Mouse (Mus musculus) heart, adult 2 months (tissue): ENCODE data around the gene Rassf1. TPM values are rescaled to one million over a fixed set of nuclear protein-coding genes. Genes with fewer than 3 reads are reported as not detected.

Experiments used
- DNase-seq, 2 experiments: peaks; one replicate each; pipeline ENCODE4 v3.0.0; 2021
- H3K27ac ChIP-seq: fragments of 200-600 bp; 2 replicates; pipeline ENCODE4 v1.8.1; 2022
- H3K27me3 ChIP-seq: fragments of 200-500 bp; 2 replicates; pipeline ENCODE4 v1.6.1; 2012; ENCODE audit warnings: mild to moderate bottlenecking, low read length, inconsistent platforms, mixed read lengths; ENCODE audit not compliant: control insufficient read depth, insufficient read depth
- H3K36me3 ChIP-seq: fragments of 200-500 bp; 2 replicates; pipeline ENCODE4 v1.6.1; 2012; ENCODE audit warnings: low read length, inconsistent platforms; ENCODE audit not compliant: control insufficient read depth, insufficient read depth
- H3K4me1 ChIP-seq: fragments of 200-500 bp; 2 replicates; pipeline ENCODE4 v1.6.1; 2011; ENCODE audit warnings: low read length; ENCODE audit not compliant: control insufficient read depth, insufficient read depth
- H3K4me3 ChIP-seq: fragments of 200-600 bp; 2 replicates; pipeline ENCODE4 v1.8.1; 2022
- H3K79me2 ChIP-seq: fragments of 200-500 bp; replicated peaks from 2 replicates; pipeline ENCODE4 v1.6.1; 2012; ENCODE audit warnings: mild to moderate bottlenecking, inconsistent platforms, low read length, moderate library complexity, mixed read lengths; ENCODE audit not compliant: control insufficient read depth, insufficient read depth
- H3K9ac ChIP-seq: fragments of 200-500 bp; 2 replicates; pipeline ENCODE4 v1.6.1; 2012; ENCODE audit warnings: low read depth, mild to moderate bottlenecking, control low read depth, inconsistent platforms, low read length, mixed read lengths
- CTCF ChIP-seq: fragments of 200-600 bp; IDR thresholded peaks from 2 replicates; pipeline ENCODE4 v1.8.1; 2022; ENCODE audit warnings: antibody characterized with exemption, mild to moderate bottlenecking, moderate library complexity
- EP300 ChIP-seq: fragments of 200-500 bp; IDR thresholded peaks from 2 replicates; pipeline ENCODE4 v1.6.1; 2011; ENCODE audit warnings: low read depth, low read length, control low read depth; ENCODE audit not compliant: insufficient read depth
- POLR2A ChIP-seq: fragments of 200-500 bp; IDR thresholded peaks from 2 replicates; pipeline ENCODE4 v1.6.1; 2011; ENCODE audit warnings: mild to moderate bottlenecking, low read depth, low read length, control low read depth; ENCODE audit not compliant: insufficient read depth
- WGBS: fragments of 180-500 bp; shearing (Covaris S2); methylation state at CpG from one replicate; pipeline ENCODE4 v1.1.7; 2018; 5-methylcytosine and 5-hydroxymethylcytosine counted together
- intact Hi-C: fragments of 180-260 bp; cut with DNase I; formaldehyde crosslinking; loops from one replicate; pipeline ENCODE4 v1.15.1; 2025
- polyA plus RNA-seq: library from polyadenylated mRNA; depleted of rRNA; stranded (reverse); fragments of >200 nt; gene quantifications from 2 replicates; pipeline ENCODE4 v1.2.3, GENCODE M21; 2012
- total RNA-seq, 2 experiments: library from RNA; stranded (reverse); gene quantifications; 2 replicates each; pipeline ENCODE4 v1.2.3; 2021

The Rassf1 gene
- total and polyA plus RNA-seq, 3 experiments, result 12.6 to 15.5 (median 13.4) TPM

- WGBS, result 1% methylated on average over 33 of the region's 33 CpGs
- Histone ChIP-seq H3K9ac (peak overlapping the region; percentile 64), H3K4me1 (no peaks in the 10 kb centered on the region; the same call in 1 of the 2 replicates), H3K27me3 (no peaks in the 10 kb centered on the region), H3K36me3 (no peaks in the 10 kb centered on the region), H3K4me3 (peak overlapping the region; percentile 84), H3K27ac (peak overlapping the region; percentile 79), H3K79me2 (no peaks in the 10 kb centered on the region)
- intact Hi-C loops, result no loop called here
- no peak for TF ChIP-seq CTCF
- TF ChIP-seq EP300, result no peak
- TF ChIP-seq POLR2A, result no peak
- no peak for DNase-seq
Observed at GRCm38 (mm10) chr9:107587833-107588639, 36.7 kb downstream of the Rassf1 start.

GRCm38 (mm10) chr9:107590058-107590772 is 38.9 kb downstream of the Rassf1 start:
- WGBS, result 64% methylated on average over 25 of the region's 25 CpGs
- Histone ChIP-seq H3K36me3 (no peaks in the 10 kb centered on the region), H3K27me3 (no peaks in the 10 kb centered on the region), H3K79me2 (no peaks in the 10 kb centered on the region), H3K9ac (no peak overlapping the region), H3K27ac (peak overlapping the region; percentile 48; the same call in 1 of the 2 replicates), H3K4me1 (peaks cover 2% of the 10 kb centered on the region; the same call in 1 of the 2 replicates), H3K4me3 (no peak overlapping the region)
- intact Hi-C loops, result no loop called here
- TF ChIP-seq EP300 (no peak), CTCF (no peak), POLR2A (no peak)
- DNase-seq, result peak in 1 of 2 experiments; percentile 72

DNA sequence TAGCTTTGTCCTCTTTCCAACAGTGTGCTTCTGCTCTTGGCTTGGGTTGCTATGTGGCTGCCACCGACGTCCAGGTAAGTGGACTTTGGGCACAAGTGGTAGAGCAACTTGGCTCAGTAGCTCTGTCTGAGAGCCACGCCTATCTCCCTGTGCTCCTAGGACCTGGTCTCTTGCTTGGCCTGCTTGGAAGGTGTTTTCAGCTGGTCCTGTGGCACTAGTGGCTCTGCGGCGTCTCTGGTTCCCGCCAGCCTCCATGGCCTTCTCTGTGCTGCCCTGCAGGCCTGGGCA is 39.4 kb downstream of the Rassf1 start:
- Histone ChIP-seq H3K4me3 (no peak overlapping the region), H3K9ac (no peak overlapping the region), H3K79me2 (no peaks in the 10 kb centered on the region), H3K4me1 (peaks cover 2% of the 10 kb centered on the region; the same call in 1 of the 2 replicates), H3K27me3 (no peaks in the 10 kb centered on the region), H3K27ac (no peak overlapping the region; the same call in 1 of the 2 replicates), H3K36me3 (no peaks in the 10 kb centered on the region)
- DNase-seq, result no peak
- intact Hi-C loops, result no loop called here
- TF ChIP-seq EP300 (no peak), CTCF (no peak), POLR2A (no peak)
- WGBS, result 78% methylated on average over 6 of the region's 6 CpGs

DNA sequence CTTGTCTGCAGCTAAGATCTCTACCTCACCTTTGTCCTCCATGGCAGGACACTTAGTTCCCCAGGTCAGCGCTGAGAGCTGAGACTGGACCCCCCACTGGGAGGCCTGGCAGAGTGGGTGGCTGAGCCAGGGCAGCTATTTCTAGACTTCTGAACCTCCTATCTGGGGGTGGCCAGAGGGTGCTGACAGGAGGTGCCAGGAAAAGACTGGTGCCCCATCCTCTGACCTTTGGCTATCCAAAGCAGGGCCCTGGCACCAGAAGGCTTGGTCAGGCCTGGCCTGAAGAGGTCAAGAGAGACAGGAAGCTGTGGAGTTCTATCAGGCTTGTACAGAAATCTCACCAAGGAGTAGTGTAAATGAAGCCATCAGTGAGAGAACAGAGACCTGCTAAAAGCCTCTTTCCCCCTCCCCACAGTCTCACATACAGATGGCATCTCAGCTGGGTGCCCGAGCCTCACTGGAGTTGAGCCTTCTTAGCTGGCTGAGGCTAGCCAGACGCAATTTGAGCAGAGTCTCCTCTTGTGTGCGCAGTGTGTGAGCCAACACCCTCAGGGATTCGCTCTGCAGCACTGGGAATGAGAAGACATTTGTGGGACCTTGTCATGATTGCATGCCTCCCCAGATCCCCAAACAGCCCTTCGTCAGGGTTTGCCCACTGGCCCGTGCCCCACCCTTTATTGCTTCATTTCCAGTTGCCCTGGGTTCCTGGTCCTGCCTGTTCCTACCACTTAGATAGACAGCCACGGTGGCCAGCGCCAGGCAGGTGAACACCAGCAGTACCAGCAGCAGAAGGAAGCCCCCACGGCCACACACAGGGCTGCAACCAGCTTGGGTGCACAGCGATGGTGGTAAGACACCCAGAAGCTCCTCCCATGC is 42.0 kb downstream of the Rassf1 start:
- intact Hi-C loops, result no loop called here
- TF ChIP-seq CTCF, result no peak
- TF ChIP-seq POLR2A, result 0 out of 2 replicates have a peak, but pooled peaks have one; percentile 7
- no peak for TF ChIP-seq EP300
- Histone ChIP-seq H3K36me3 (no peaks in the 10 kb centered on the region), H3K4me1 (peaks cover 9% of the 10 kb centered on the region), H3K27me3 (no peaks in the 10 kb centered on the region), H3K4me3 (no peak overlapping the region), H3K27ac (peak overlapping the region; percentile 74), H3K9ac (no peak overlapping the region), H3K79me2 (no peaks in the 10 kb centered on the region)
- peak; percentile 57 to 77 for DNase-seq
- 61% methylated on average over 11 of the region's 11 CpGs for WGBS

GRCm38 (mm10) chr9:107594281-107595062 is 43.1 kb downstream of the Rassf1 start:
- Histone ChIP-seq H3K27ac (peak overlapping the region; percentile 74; the same call in 1 of the 2 replicates), H3K4me3 (no peak overlapping the region), H3K9ac (no peak overlapping the region), H3K36me3 (no peaks in the 10 kb centered on the region), H3K27me3 (no peaks in the 10 kb centered on the region), H3K79me2 (no peaks in the 10 kb centered on the region), H3K4me1 (peaks cover 9% of the 10 kb centered on the region)
- TF ChIP-seq POLR2A, result no peak
- no peak for TF ChIP-seq CTCF
- no peak for TF ChIP-seq EP300
- 62% methylated on average over 8 of the region's 8 CpGs for WGBS
- no peak for DNase-seq
- intact Hi-C loops, result no loop called here
